Mouse (Mus musculus) cerebellum, postnatal 36 days (tissue): Measurements from ENCODE around the gene Olfr1282.
"Not testable (repeated sequence)": the region's sequence is repeated elsewhere in the genome, so short reads cannot be mapped to it uniquely, and the experiment has no call there.

ENCODE experiments used
- DNase-seq, 2 experiments: peaks; one replicate each; pipeline ENCODE4 v3.0.0; 2021 to 2022; ENCODE audit warnings: mixed read lengths in 2 of 2

Olfr1282 gene

GRCm38 (mm10) chr2:111335976-111336375 is at the start of gene Olfr1282:
Olfr1282 (minus strand) TSS chr2:111336076.
- DNase-seq, result no peak

GRCm38 (mm10) chr2:111375222-111375621 is 39.3 kb upstream of the Olfr1282 start, which contains the start of gene Olfr1284:
Olfr1284 (plus strand) TSS chr2:111375522.
- DNase-seq, result no peak

GRCm38 (mm10) chr2:111366490-111366889 is 30.6 kb upstream of the Olfr1282 start, which contains the start of gene Olfr1283:
Olfr1283 (plus strand) TSS chr2:111366790.
- DNase-seq, result no peak

- DNase-seq, result not testable (repeated sequence)
Measured at GRCm38 (mm10) chr2:111333721-111334120, 2.2 kb downstream of the Olfr1282 start.

- no peak for DNase-seq
Measured at GRCm38 (mm10) chr2:111326220-111326619, 9.7 kb downstream of the Olfr1282 start, which contains the start of gene Olfr1281. Olfr1281 (plus strand) TSS chr2:111326520.

- no peak for DNase-seq
Measured at GRCm38 (mm10) chr2:111313717-111314116, 22.2 kb downstream of the Olfr1282 start, which contains the start of gene Olfr1280. Olfr1280 (plus strand) TSS chr2:111314017.

GRCm38 (mm10) chr2:111300374-111300773 is 35.5 kb downstream of the Olfr1282 start, which contains the start of gene Olfr1279:
Olfr1279 (plus strand) TSS chr2:111300635.
- DNase-seq, result no peak

GRCm38 (mm10) chr2:111298541-111298940 is 37.3 kb downstream of the Olfr1282 start:
- no peak for DNase-seq

GRCm38 (mm10) chr2:111289836-111290235 is 46.0 kb downstream of the Olfr1282 start, which contains the start of gene Olfr1278:
Olfr1278 (plus strand) TSS chr2:111290136.
- no peak for DNase-seq
